Mouse (Mus musculus) CH12.LX (cell line): Measurements from ENCODE around the gene Sh3tc1. TPM values are rescaled to one million over a fixed set of nuclear protein-coding genes. Genes with fewer than 3 reads are reported as not detected.

Source experiments
- DNase-seq: peaks from one replicate; pipeline ENCODE4 v3.0.0-alpha.2; 2013; ENCODE audit errors: extremely low read depth
- H3K27ac ChIP-seq: 2 replicates; pipeline ENCODE4 v1.5.1; 2012; ENCODE audit warnings: low read depth, mild to moderate bottlenecking, control low read depth, moderate library complexity; ENCODE audit not compliant: insufficient read depth
- H3K27me3 ChIP-seq: replicated peaks from 2 replicates; pipeline ENCODE3; 2012; ENCODE audit warnings: inconsistent platforms
- H3K36me3 ChIP-seq, 2 experiments: replicated peaks in 1 of 2; 2 replicates each; pipeline versions ENCODE3 to v1.6.1; 2012; ENCODE audit warnings: inconsistent platforms in 1 of 2, low read length in 1 of 2, mild to moderate bottlenecking in 1 of 2, mixed read lengths in 1 of 2, moderate library complexity in 1 of 2; ENCODE audit not compliant: control insufficient read depth in 1 of 2, insufficient read depth in 1 of 2
- H3K4me1 ChIP-seq, 2 experiments: 2 replicates each; pipeline ENCODE4 v1.6.1; 2012; ENCODE audit warnings: inconsistent platforms in 1 of 2, moderate library complexity in 1 of 2; ENCODE audit not compliant: insufficient read depth in 2 of 2, control insufficient read depth in 1 of 2
- H3K4me2 ChIP-seq: 2 replicates; pipeline ENCODE4 v1.6.1; 2012; ENCODE audit warnings: low read depth, mild to moderate bottlenecking, control low read depth; ENCODE audit not compliant: poor library complexity, insufficient read depth, severe bottlenecking
- H3K4me3 ChIP-seq, 3 experiments: fragments of 150-350 bp in 1 of 3; sonication (generic) in 1 of 3; replicated peaks in 1 of 3; 2 replicates each; pipeline versions ENCODE3 to v1.5.1; 2011 to 2012; ENCODE audit warnings: low read depth in 2 of 3, low read length in 2 of 3, mild to moderate bottlenecking in 2 of 3, moderate library complexity in 2 of 3, control low read depth in 1 of 3, improper control_type of control experiment in 1 of 3, inconsistent platforms in 1 of 3, mixed read lengths in 1 of 3; ENCODE audit not compliant: poor library complexity in 1 of 3
- H3K79me2 ChIP-seq: replicated peaks from 2 replicates; pipeline ENCODE4 v1.6.1; 2012; ENCODE audit warnings: mild to moderate bottlenecking, moderate library complexity; ENCODE audit not compliant: control insufficient read depth, poor library complexity, insufficient read depth, severe bottlenecking; ENCODE audit errors: extremely low read depth
- H3K9ac ChIP-seq: 2 replicates; pipeline ENCODE4 v1.6.1; 2012; ENCODE audit warnings: low read depth, mild to moderate bottlenecking, control low read depth, moderate library complexity; ENCODE audit not compliant: insufficient read depth
- H3K9me3 ChIP-seq: replicated peaks from 2 replicates; pipeline ENCODE3; 2012; ENCODE audit warnings: low read length, inconsistent platforms, mixed read lengths
- BHLHE40 ChIP-seq: IDR thresholded peaks from 2 replicates; pipeline ENCODE4 v1.6.1; 2011; ENCODE audit warnings: mild to moderate bottlenecking, low read depth, low read length, improper control_type of control experiment
- CHD1 ChIP-seq: IDR thresholded peaks from 2 replicates; pipeline ENCODE4 v1.6.1; 2012; ENCODE audit warnings: low read depth, low read length, improper control_type of control experiment, inconsistent platforms
- CHD2 ChIP-seq: IDR thresholded peaks from 2 replicates; pipeline ENCODE4 v1.6.1; 2011; ENCODE audit warnings: low read length, improper control_type of control experiment
- E2F4 ChIP-seq: IDR thresholded peaks from 2 replicates; pipeline ENCODE4 v1.6.1; 2011; ENCODE audit warnings: low read depth, low read length, improper control_type of control experiment; ENCODE audit not compliant: insufficient replicate concordance
- ELF1 ChIP-seq: IDR thresholded peaks from 2 replicates; pipeline ENCODE4 v1.6.1; 2014; ENCODE audit warnings: low read depth, mild to moderate bottlenecking, inconsistent platforms, low read length, improper control_type of control experiment
- EP300 ChIP-seq: IDR thresholded peaks from 2 replicates; pipeline ENCODE4 v1.6.1; 2011; ENCODE audit warnings: low read length, improper control_type of control experiment
- GABPA ChIP-seq: IDR thresholded peaks from 2 replicates; pipeline ENCODE4 v1.6.1; 2012; ENCODE audit warnings: low read depth, low read length, improper control_type of control experiment, inconsistent platforms; ENCODE audit not compliant: insufficient replicate concordance
- HCFC1 ChIP-seq: IDR thresholded peaks from 2 replicates; pipeline ENCODE4 v1.6.1; 2012; ENCODE audit warnings: low read depth, mild to moderate bottlenecking, inconsistent platforms, low read length, improper control_type of control experiment
- IRF4 ChIP-seq: IDR thresholded peaks from 2 replicates; pipeline ENCODE4 v1.6.1; 2014; ENCODE audit warnings: low read depth, mild to moderate bottlenecking, inconsistent platforms, low read length, improper control_type of control experiment
- JUN ChIP-seq: IDR thresholded peaks from 2 replicates; pipeline ENCODE4 v1.6.1; 2011; ENCODE audit warnings: low read depth, mild to moderate bottlenecking, low read length, improper control_type of control experiment, moderate library complexity; ENCODE audit not compliant: insufficient read depth
- MAFK ChIP-seq: IDR thresholded peaks from 2 replicates; pipeline ENCODE4 v1.6.1; 2011; ENCODE audit warnings: low read length, improper control_type of control experiment; ENCODE audit not compliant: insufficient replicate concordance
- MAX ChIP-seq: IDR thresholded peaks from 2 replicates; pipeline ENCODE4 v1.6.1; 2011; ENCODE audit warnings: low read length, improper control_type of control experiment
- MXI1 ChIP-seq: IDR thresholded peaks from 2 replicates; pipeline ENCODE4 v1.6.1; 2011; ENCODE audit warnings: mild to moderate bottlenecking, low read depth, low read length, improper control_type of control experiment
- MYC ChIP-seq: IDR thresholded peaks from 2 replicates; pipeline ENCODE4 v1.6.1; 2011; ENCODE audit warnings: low read depth, mild to moderate bottlenecking, improper control_type of control experiment, low read length
- NELFE ChIP-seq: IDR thresholded peaks from 2 replicates; pipeline ENCODE4 v1.6.1; 2011; ENCODE audit warnings: low read depth, low read length, improper control_type of control experiment
- NRF1 ChIP-seq: IDR thresholded peaks from 2 replicates; pipeline ENCODE4 v1.6.1; 2014; ENCODE audit warnings: low read depth, mild to moderate bottlenecking, inconsistent platforms, low read length, improper control_type of control experiment, moderate library complexity
- PAX5 ChIP-seq: IDR thresholded peaks from 2 replicates; pipeline ENCODE4 v1.6.1; 2012; ENCODE audit warnings: low read length, inconsistent platforms, mixed read lengths
- POLR2A ChIP-seq: IDR thresholded peaks from 2 replicates; pipeline ENCODE4 v1.6.1; 2011; ENCODE audit warnings: low read depth, mild to moderate bottlenecking, improper control_type of control experiment, low read length
- RAD21 ChIP-seq: IDR thresholded peaks from 2 replicates; pipeline ENCODE4 v1.6.1; 2011; ENCODE audit warnings: low read depth, mild to moderate bottlenecking, low read length, improper control_type of control experiment, moderate library complexity
- RCOR1 ChIP-seq: conservative IDR thresholded peaks from 2 replicates; pipeline ENCODE4 v1.6.1; 2012; ENCODE audit warnings: low read depth, mild to moderate bottlenecking, inconsistent platforms, low read length, improper control_type of control experiment
- SIN3A ChIP-seq: IDR thresholded peaks from 2 replicates; pipeline ENCODE4 v1.6.1; 2012; ENCODE audit warnings: low read length, improper control_type of control experiment, inconsistent platforms
- TBP ChIP-seq: conservative IDR thresholded peaks from 2 replicates; pipeline ENCODE4 v1.6.1; 2011; ENCODE audit warnings: low read depth, low read length, improper control_type of control experiment
- TCF12 ChIP-seq: IDR thresholded peaks from 2 replicates; pipeline ENCODE4 v1.6.1; 2014; ENCODE audit warnings: low read depth, mild to moderate bottlenecking, inconsistent platforms, low read length, improper control_type of control experiment
- UBTF ChIP-seq: IDR thresholded peaks from 2 replicates; pipeline ENCODE4 v1.6.1; 2012; ENCODE audit warnings: low read depth, mild to moderate bottlenecking, inconsistent platforms, low read length, improper control_type of control experiment, moderate library complexity
- USF1 ChIP-seq: IDR thresholded peaks from 2 replicates; pipeline ENCODE4 v1.6.1; 2014; ENCODE audit warnings: low read depth, mild to moderate bottlenecking, inconsistent platforms, low read length, improper control_type of control experiment
- USF2 ChIP-seq: conservative IDR thresholded peaks from 2 replicates; pipeline ENCODE4 v1.6.1; 2011; ENCODE audit warnings: low read depth, low read length, improper control_type of control experiment
- ZC3H11A ChIP-seq: IDR thresholded peaks from 2 replicates; pipeline ENCODE4 v1.6.1; 2012; ENCODE audit warnings: low read depth, mild to moderate bottlenecking, inconsistent platforms, low read length, improper control_type of control experiment
- ZKSCAN1 ChIP-seq: IDR thresholded peaks from 2 replicates; pipeline ENCODE4 v1.6.1; 2012; ENCODE audit warnings: low read depth, inconsistent platforms, low read length, improper control_type of control experiment, borderline replicate concordance
- ZMIZ1 ChIP-seq: IDR thresholded peaks from 2 replicates; pipeline ENCODE4 v1.6.1; 2012; ENCODE audit warnings: low read depth, mild to moderate bottlenecking, inconsistent platforms, low read length, improper control_type of control experiment
- ZNF384 ChIP-seq: IDR thresholded peaks from 2 replicates; pipeline ENCODE4 v1.6.1; 2012; ENCODE audit warnings: low read depth, low read length, improper control_type of control experiment, inconsistent platforms
- dilution Hi-C: fragments of 300-500 bp; cut with MboI; formaldehyde crosslinking; loops from 2 replicates; pipeline ENCODE4 v1.14.3; 2020; ENCODE audit warnings: low sequenced_read_pairs; ENCODE audit not compliant: extremely low pct_unique_long_range_greater_than_20kb, extremely low pct_ligation_motif_present
- in situ Hi-C: fragments of 300-500 bp; cut with MboI; formaldehyde crosslinking; loops from 3 replicates; pipeline ENCODE4 v1.14.3; 2019; ENCODE audit warnings: low sequenced_read_pairs, low pct_ligation_motif_present, low pct_unique_long_range_greater_than_20kb, mixed read lengths
- polyA plus RNA-seq: library from polyadenylated mRNA; unstranded; fragments of >175 nt; gene quantifications from 2 replicates; pipeline ENCODE4 v1.2.1, GENCODE M21; 2012; ENCODE audit warnings: low read depth; ENCODE audit not compliant: insufficient read length
- total RNA-seq, 2 experiments: library from RNA; depleted of rRNA; stranded (reverse); fragments of 300-350 nt in 1 of 2; fragments of >200 nt in 1 of 2; gene quantifications; 2 replicates each; pipeline ENCODE4 v1.2.3; 2012 to 2014

Sh3tc1 gene
- total and polyA plus RNA-seq, 3 experiments: 0.85 to 2.3 (median 1.2) TPM

DNA sequence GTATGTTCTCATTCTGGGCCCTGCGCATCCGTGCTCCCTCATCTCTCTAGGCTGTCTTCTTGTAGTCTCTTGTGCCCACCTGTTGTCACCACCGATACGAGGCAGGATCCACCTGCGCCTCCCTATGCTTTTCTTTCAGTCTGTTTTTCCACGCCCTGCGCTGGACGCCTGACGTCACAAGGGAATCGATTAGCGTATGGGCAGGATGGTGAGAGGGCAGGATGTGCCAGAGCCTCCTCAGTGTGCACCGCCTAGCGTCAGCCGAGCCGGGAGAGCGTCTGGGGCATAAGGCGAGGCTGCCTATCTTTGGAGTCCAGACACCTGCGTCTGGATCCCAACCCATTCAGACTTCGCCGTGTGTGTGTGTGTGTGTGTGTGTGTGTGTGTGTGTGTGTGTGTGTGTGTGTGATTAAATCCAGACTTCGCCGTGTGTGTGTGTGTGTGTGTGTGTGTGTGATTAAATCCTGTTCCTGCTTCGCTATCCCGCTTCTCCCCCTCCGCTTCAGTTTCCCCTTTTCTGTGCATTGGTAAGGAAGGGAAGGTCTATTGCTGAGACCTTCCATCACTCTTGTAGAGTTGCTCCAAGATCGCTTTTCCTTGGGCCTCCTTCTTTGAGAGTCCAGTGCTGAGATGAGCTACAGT is 17.3 kb upstream of the Sh3tc1 start:
- Histone ChIP-seq H3K79me2 (no peaks in the 10 kb centered on the region), H3K4me1 (peaks cover 0 to 39% of the 10 kb centered on the region in 2 experiments; a peak in 3 of 4 replicates), H3K27ac (no peak overlapping the region), H3K4me3 (peak overlapping the region in 1 of 3 experiments; percentile 51), H3K36me3 (no peaks in the 10 kb centered on the region), H3K27me3 (peaks cover 63% of the 10 kb centered on the region), H3K9me3 (no peaks in the 10 kb centered on the region), H3K4me2 (peak overlapping the region; percentile 89), H3K9ac (no peak overlapping the region)
- dilution Hi-C loops (no loop called here), in situ Hi-C loops (loop anchor here (5.0 kb wide), 2 partner anchors 35 to 90 kb away; no protein-coding TSS in a partner anchor)
- TF ChIP-seq RCOR1: no peak
- TF ChIP-seq ELF1: no peak
- no peak for TF ChIP-seq EP300
- no peak for TF ChIP-seq MAX
- no peak for TF ChIP-seq PAX5
- no peak for TF ChIP-seq CHD2
- TF ChIP-seq USF1: no peak
- no peak for TF ChIP-seq IRF4
- no peak for TF ChIP-seq UBTF
- no peak for TF ChIP-seq TCF12
- no peak for TF ChIP-seq NRF1
- no peak for TF ChIP-seq MAFK
- TF ChIP-seq NELFE: no peak
- TF ChIP-seq RAD21: no peak
- TF ChIP-seq BHLHE40: no peak
- TF ChIP-seq SIN3A: no peak
- TF ChIP-seq HCFC1: no peak
- TF ChIP-seq E2F4: no peak
- TF ChIP-seq CHD1: no peak
- no peak for DNase-seq

DNA sequence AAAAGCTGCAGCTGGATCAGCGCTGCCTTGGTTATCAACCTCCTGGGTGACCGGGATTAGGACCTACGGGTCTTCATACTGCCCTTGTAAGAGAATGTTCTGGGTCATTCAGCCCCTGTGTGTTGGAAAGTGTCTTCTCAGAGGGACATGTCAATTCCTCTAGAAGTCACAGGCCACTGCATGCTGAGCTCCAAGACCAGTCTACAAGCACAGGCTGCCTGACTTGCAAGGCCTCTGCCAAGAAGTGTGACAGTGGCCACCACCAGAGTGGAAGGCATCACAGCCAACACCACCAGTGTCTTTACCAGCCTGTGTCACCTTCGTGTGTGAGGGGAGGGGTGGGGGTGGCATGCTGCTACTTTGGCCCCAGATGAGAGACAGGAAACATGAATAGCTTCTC is 16.2 kb upstream of the Sh3tc1 start:
- H3K79me2 ChIP-seq: no peaks in the 10 kb centered on the region
- no peak for DNase-seq
- in situ Hi-C loops: loop anchor here (5.0 kb wide), 2 partner anchors 34 to 91 kb away; no protein-coding TSS in a partner anchor
- H3K27ac ChIP-seq: no peak overlapping the region
- H3K9ac ChIP-seq: no peak overlapping the region
- H3K36me3 ChIP-seq: no peaks in the 10 kb centered on the region
- H3K9me3 ChIP-seq: no peaks in the 10 kb centered on the region
- dilution Hi-C loops: no loop called here
- H3K27me3 ChIP-seq: peaks cover 56% of the 10 kb centered on the region
- peaks cover 0 to 39% of the 10 kb centered on the region in 2 experiments; a peak in 3 of 4 replicates for H3K4me1 ChIP-seq
- no peak overlapping the region for H3K4me3 ChIP-seq
- no peak for TF ChIP-seq SIN3A
- no peak for TF ChIP-seq MXI1
- no peak for TF ChIP-seq IRF4
- no peak for TF ChIP-seq ZNF384
- no peak for TF ChIP-seq GABPA
- no peak for TF ChIP-seq USF2
- no peak for TF ChIP-seq MYC
- TF ChIP-seq ZC3H11A: no peak
- TF ChIP-seq PAX5: no peak
- no peak for TF ChIP-seq TBP
- no peak for TF ChIP-seq POLR2A
- no peak for TF ChIP-seq ZMIZ1
- no peak for TF ChIP-seq JUN
- TF ChIP-seq USF1: no peak
- no peak for TF ChIP-seq ZKSCAN1
- no peak for TF ChIP-seq HCFC1
- H3K4me2 ChIP-seq: no peak overlapping the region
